Mouse (Mus musculus): ENCODE measurements around the gene Blm. TPM values are rescaled to one million over a fixed set of nuclear protein-coding genes. Genes with fewer than 3 reads are reported as not detected.

Gene Blm
- total and polyA plus RNA-seq, 3 experiments = 24.1 to 56.2 (median 36.4) TPM

DNA sequence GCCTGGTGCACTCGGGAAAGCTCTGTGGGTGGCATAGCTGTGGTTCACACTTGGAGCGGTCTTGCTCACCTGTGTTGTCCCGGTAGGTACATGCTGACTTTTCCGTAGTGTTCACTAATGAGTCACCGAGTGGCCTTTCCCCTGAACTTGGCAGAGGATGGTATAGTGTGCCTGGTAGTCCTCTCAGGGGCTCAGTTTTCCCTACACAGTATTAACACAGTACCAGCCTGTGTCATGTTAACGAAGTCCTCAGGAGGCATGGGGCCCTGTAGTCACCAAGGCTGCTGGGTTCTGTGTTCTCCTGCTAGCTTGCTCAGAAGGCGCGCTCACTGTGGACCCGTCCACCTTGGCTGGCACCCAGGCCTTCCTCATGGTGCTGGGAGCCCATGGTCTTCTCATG lies 124.5 kb downstream of the Blm start:
- Histone ChIP-seq H3K9ac (ENCODE audit: insufficient read depth, low read depth) (no peak overlapping the region), H3K4me2 (ENCODE audit: insufficient read depth, low read depth, poor library complexity, severe bottlenecking) (no peak overlapping the region), H3K36me3 (replicated peaks in 1 of 2; ENCODE audit: control insufficient read depth in 1 of 2, insufficient read depth in 1 of 2, low read length in 1 of 2) (no peaks in the 10 kb centered on the region), H3K4me3 (replicated peaks in 1 of 3; ENCODE audit: low read depth in 2 of 3, low read length in 2 of 3, poor library complexity in 1 of 3) (no peak overlapping the region), H3K27me3 (replicated peaks) (no peaks in the 10 kb centered on the region), H3K4me1 (ENCODE audit: control insufficient read depth in 1 of 2, insufficient read depth in 2 of 2) (peaks cover 13 to 38% of the 10 kb centered on the region in 2 experiments; a peak in 3 of 4 replicates), H3K27ac (ENCODE audit: insufficient read depth, low read depth) (no peak overlapping the region), H3K9me3 (replicated peaks; ENCODE audit: low read length) (no peaks in the 10 kb centered on the region), H3K79me2 (replicated peaks; ENCODE audit: control insufficient read depth, extremely low read depth, insufficient read depth, poor library complexity, severe bottlenecking) (no peaks in the 10 kb centered on the region)
- TF ChIP-seq ZC3H11A (IDR thresholded peaks at IDR 0.05; ENCODE audit: low read depth, low read length) (no peak), MXI1 (IDR thresholded peaks at IDR 0.05; ENCODE audit: low read depth, low read length) (no peak), JUN (IDR thresholded peaks at IDR 0.05; ENCODE audit: insufficient read depth, low read depth, low read length) (no peak), MAZ (IDR thresholded peaks at IDR 0.05; ENCODE audit: low read depth, low read length) (no peak), GABPA (IDR thresholded peaks at IDR 0.05; ENCODE audit: insufficient replicate concordance, low read depth, low read length) (no peak), RAD21 (IDR thresholded peaks at IDR 0.05; ENCODE audit: low read depth, low read length) (no peak), EP300 (IDR thresholded peaks at IDR 0.05; ENCODE audit: low read length) (no peak), NELFE (IDR thresholded peaks at IDR 0.05; ENCODE audit: low read depth, low read length) (no peak), BHLHE40 (IDR thresholded peaks at IDR 0.05; ENCODE audit: low read depth, low read length) (no peak), NRF1 (IDR thresholded peaks at IDR 0.05; ENCODE audit: low read depth, low read length) (no peak), JUND (conservative IDR thresholded peaks at IDR 0.05; ENCODE audit: low read depth, low read length) (no peak), CHD2 (IDR thresholded peaks at IDR 0.05; ENCODE audit: low read length) (no peak)
- in situ Hi-C loops (cut with MboI; ENCODE audit: low pct_ligation_motif_present, low pct_unique_long_range_greater_than_20kb, low sequenced_read_pairs) (no loop called here), dilution Hi-C loops (cut with MboI; ENCODE audit: extremely low pct_ligation_motif_present, extremely low pct_unique_long_range_greater_than_20kb, low sequenced_read_pairs) (no loop called here)
- DNase-seq (ENCODE audit: extremely low read depth) = no peak

DNA sequence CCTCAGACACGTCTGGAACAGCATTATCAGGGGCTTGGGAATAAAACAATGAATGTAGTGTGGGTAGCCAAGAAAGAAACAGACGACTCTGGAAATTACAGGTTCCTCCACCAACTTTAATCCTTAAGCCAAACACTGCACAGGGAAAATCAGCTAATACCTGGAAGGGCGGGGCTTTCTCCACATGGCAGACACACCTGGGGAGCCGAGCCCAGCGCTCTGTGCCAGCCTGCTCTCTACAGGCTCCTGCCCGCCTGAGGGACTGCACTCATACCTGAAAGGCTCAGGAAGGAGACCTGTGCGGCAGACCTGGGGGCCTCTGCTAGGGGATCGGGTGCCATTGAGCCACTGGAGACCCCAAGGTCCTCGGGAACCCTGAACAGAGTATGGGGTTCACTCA lies 127.2 kb downstream of the Blm start:
- no peaks in the 10 kb centered on the region for H3K27me3 ChIP-seq (replicated peaks)
- H3K79me2 ChIP-seq (replicated peaks; ENCODE audit: control insufficient read depth, extremely low read depth, insufficient read depth, poor library complexity, severe bottlenecking) = no peaks in the 10 kb centered on the region
- H3K27ac ChIP-seq (ENCODE audit: insufficient read depth, low read depth) = no peak overlapping the region
- no peaks in the 10 kb centered on the region for H3K9me3 ChIP-seq (replicated peaks; ENCODE audit: low read length)
- no peak overlapping the region for H3K4me3 ChIP-seq (replicated peaks in 1 of 3; ENCODE audit: low read depth in 2 of 3, low read length in 2 of 3, poor library complexity in 1 of 3)
- no peaks in the 10 kb centered on the region for H3K36me3 ChIP-seq (replicated peaks in 1 of 2; ENCODE audit: control insufficient read depth in 1 of 2, insufficient read depth in 1 of 2, low read length in 1 of 2)
- TF ChIP-seq MAFK (IDR thresholded peaks at IDR 0.05; ENCODE audit: insufficient replicate concordance, low read length) (no peak), BHLHE40 (IDR thresholded peaks at IDR 0.05; ENCODE audit: low read depth, low read length) (no peak), ZNF384 (IDR thresholded peaks at IDR 0.05; ENCODE audit: low read depth, low read length) (no peak), HCFC1 (IDR thresholded peaks at IDR 0.05; ENCODE audit: low read depth, low read length) (no peak), MAZ (IDR thresholded peaks at IDR 0.05; ENCODE audit: low read depth, low read length) (no peak), ETS1 (conservative IDR thresholded peaks at IDR 0.05; ENCODE audit: low read depth, low read length) (no peak), GABPA (IDR thresholded peaks at IDR 0.05; ENCODE audit: insufficient replicate concordance, low read depth, low read length) (no peak), E2F4 (IDR thresholded peaks at IDR 0.05; ENCODE audit: insufficient replicate concordance, low read depth, low read length) (no peak), TCF12 (IDR thresholded peaks at IDR 0.05; ENCODE audit: low read depth, low read length) (no peak), USF2 (conservative IDR thresholded peaks at IDR 0.05; ENCODE audit: low read depth, low read length) (no peak), MEF2A (IDR thresholded peaks at IDR 0.05; ENCODE audit: borderline replicate concordance, low read depth, low read length) (no peak), POLR2AphosphoS2 (IDR thresholded peaks at IDR 0.05; ENCODE audit: low read depth, low read length) (no peak), TBP (conservative IDR thresholded peaks at IDR 0.05; ENCODE audit: low read depth, low read length) (no peak), CHD2 (IDR thresholded peaks at IDR 0.05; ENCODE audit: low read length) (no peak), ELF1 (IDR thresholded peaks at IDR 0.05; ENCODE audit: low read depth, low read length) (no peak), IRF4 (IDR thresholded peaks at IDR 0.05; ENCODE audit: low read depth, low read length) (no peak)
- peaks cover 14 to 47% of the 10 kb centered on the region in 2 experiments for H3K4me1 ChIP-seq (ENCODE audit: control insufficient read depth in 1 of 2, insufficient read depth in 2 of 2)
- no peak for DNase-seq (ENCODE audit: extremely low read depth)
- dilution Hi-C loops (cut with MboI; ENCODE audit: extremely low pct_ligation_motif_present, extremely low pct_unique_long_range_greater_than_20kb, low sequenced_read_pairs) (no loop called here), in situ Hi-C loops (cut with MboI; ENCODE audit: low pct_ligation_motif_present, low pct_unique_long_range_greater_than_20kb, low sequenced_read_pairs) (loop anchor here (5.0 kb wide), 1 partner anchor 35 kb away; no protein-coding TSS in a partner anchor)
- H3K9ac ChIP-seq (ENCODE audit: insufficient read depth, low read depth) = no peak overlapping the region
- H3K4me2 ChIP-seq (ENCODE audit: insufficient read depth, low read depth, poor library complexity, severe bottlenecking) = no peak overlapping the region

All from CH12.LX (cell line).